Comparison of ENCODE assay signal across 8 mouse cellular contexts in genomic region chr4:118427768-118428451, GRCm38 (mm10). TPM values are rescaled to one million over a fixed set of nuclear protein-coding genes. Genes with fewer than 3 reads are reported as not detected.
A peak's percentile ranks its signal among the peaks of the same experiment; 100 is the strongest.
DNase-seq lines count a peak whose midpoint lies in the region; ATAC-seq and TF ChIP-seq lines count a peak whose summit lies in the region.

Elovl1 (plus strand) TSS chr4:118428093.

- DNase-seq in gastrocnemius, postnatal 10 days = peak; percentile 92
- peak; percentile 90 for DNase-seq in induced T-regulatory cell, adult 2 months (ENCODE audit: low read depth)
- peak in 1 of 2 experiments; percentile 70 for DNase-seq in left cerebral cortex, adult 8-10 months (ENCODE audit: low spot score in 2 of 2)
- peak; percentile 85 to 88 for DNase-seq in right cerebral cortex, postnatal 10 days (ENCODE audit: low spot score in 2 of 2)
- DNase-seq in urinary bladder, postnatal 25 days (ENCODE audit: low spot score) = peak; percentile 86

- no peaks in the 10 kb centered on the region for H3K27me3 ChIP-seq in megakaryocyte, embryonic 14.5 days (replicated peaks)

- peak; percentile 87 for ATAC-seq in activated CD4-positive, CD25-positive, alpha-beta regulatory T cell, adult 4 months

- peak within 1 kb of the TSS; percentile 42 for H3K4me3 ChIP-seq in cortical plate, adult 2 months (ENCODE audit: insufficient read depth, low read length)
- peak within 1 kb of the TSS; percentile 98 for H3K4me3 ChIP-seq in megakaryocyte, embryonic 14.5 days (replicated peaks)

- H3K9me3 ChIP-seq in megakaryocyte, embryonic 14.5 days = no peaks in the 10 kb centered on the region

- peak within 1 kb of the TSS; percentile 98 for H3K27ac ChIP-seq in cortical plate, adult 2 months (ENCODE audit: insufficient read depth, low read length)

- TF ChIP-seq CTCF in cortical plate, adult 2 months (IDR thresholded peaks at IDR 0.05; ENCODE audit: extremely low read depth, insufficient read depth, low read length) = peak; percentile 15; the same call in 1 of the 2 replicates

- peaks cover 64% of the 10 kb centered on the region for H3K36me3 ChIP-seq in megakaryocyte, embryonic 14.5 days (replicated peaks; ENCODE audit: low read length)

- TF ChIP-seq POLR2A in cortical plate, adult 2 months (IDR thresholded peaks at IDR 0.05; ENCODE audit: extremely low read depth, insufficient read depth, low read length) = 0 out of 2 replicates have a peak, but pooled peaks have one; percentile 18

- peaks cover 2% of the 10 kb centered on the region; the same call in 1 of the 2 replicates for H3K4me1 ChIP-seq in cortical plate, adult 2 months (ENCODE audit: control insufficient read depth, insufficient read depth, low read length)
- peaks cover 78% of the 10 kb centered on the region for H3K4me1 ChIP-seq in megakaryocyte, embryonic 14.5 days

RNA-seq across cellular contexts. Expression of gene Elovl1, which starts in this region (rescaled TPM):
- polyA plus RNA-seq in activated CD4-positive, CD25-positive, alpha-beta regulatory T cell, adult 4 months (2017; shearing (Covaris generic)) = 100 to 1,000 TPM; 125 to 129 TPM
- 69.3 and 79.4 TPM in 2 replicates for polyA plus RNA-seq in cortical plate, adult 2 months (2012; rRNA removed)
- 10 to 100 TPM; 20.2 to 28.3 TPM for total RNA-seq in gastrocnemius, postnatal 10 days (2021)
- 10 to 100 TPM; 16.2 to 26.7 (median 21.1) TPM for total RNA-seq in left cerebral cortex, adult 8-10 months (2022)
- polyA plus RNA-seq in megakaryocyte, embryonic 14.5 days (2012; ENCODE audit: insufficient read depth, low replicate concordance) = 148 and 265 TPM in 2 replicates
